Mouse (Mus musculus) urinary bladder, postnatal 4 days (tissue): ENCODE results near the gene Slc45a3.

Source experiments
- DNase-seq, 2 experiments: peaks; one replicate each; pipeline ENCODE4 v3.0.0; 2021 to 2022; ENCODE audit warnings: low spot score in 2 of 2

Gene Slc45a3

DNA sequence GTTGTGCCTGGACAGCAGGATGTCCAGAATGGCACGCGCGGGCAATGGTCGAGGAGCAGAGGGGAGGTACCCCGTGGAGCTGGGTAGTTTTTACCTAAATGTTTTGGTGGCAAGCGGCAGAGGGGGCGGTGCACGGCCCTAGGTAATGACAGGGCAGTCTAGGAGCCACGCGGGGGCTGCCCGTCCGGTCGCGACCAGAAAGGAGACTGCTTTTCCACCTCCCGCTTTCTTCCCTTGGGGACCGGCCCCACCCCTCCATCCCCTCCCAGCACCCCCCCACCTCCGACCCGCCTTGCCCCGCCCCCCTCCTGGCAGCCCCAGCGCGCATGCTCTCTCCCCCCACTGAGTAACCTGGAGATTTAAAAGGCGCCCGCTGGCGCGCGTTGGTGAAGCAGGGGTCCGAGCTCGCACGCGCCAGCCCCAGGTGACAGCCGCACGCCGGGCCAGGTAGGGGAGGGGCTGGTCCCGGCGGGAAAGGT lies at the start of gene Slc45a3:
Gene Slc45a3, plus strand, starts transcription at position 362 of the 479 bp plus-strand sequence.
- no peak for DNase-seq

DNA sequence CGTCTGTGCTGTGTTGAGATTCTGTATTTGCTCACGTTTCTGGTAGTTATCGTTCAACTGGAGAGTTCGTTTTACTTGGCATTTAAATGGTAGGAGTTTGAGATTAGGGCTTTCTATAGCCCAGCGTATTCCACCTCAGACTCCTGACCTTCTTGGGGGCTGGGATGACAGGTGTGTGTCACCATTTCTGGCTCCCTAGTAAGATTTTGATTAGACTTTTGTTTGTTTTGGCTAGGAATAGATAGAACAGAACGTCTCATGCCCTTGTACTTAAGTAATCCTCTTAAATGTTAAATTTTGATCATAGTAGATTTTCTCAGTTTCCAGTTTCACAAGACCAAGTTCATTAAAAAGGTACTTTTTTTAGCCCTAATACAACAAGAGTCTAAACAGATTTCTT lies 45.1 kb upstream of the Slc45a3 start:
- DNase-seq: no peak

GRCm38 (mm10) chr1:131919052-131919451 lies 43.7 kb upstream of the Slc45a3 start:
- no peak for DNase-seq

DNA sequence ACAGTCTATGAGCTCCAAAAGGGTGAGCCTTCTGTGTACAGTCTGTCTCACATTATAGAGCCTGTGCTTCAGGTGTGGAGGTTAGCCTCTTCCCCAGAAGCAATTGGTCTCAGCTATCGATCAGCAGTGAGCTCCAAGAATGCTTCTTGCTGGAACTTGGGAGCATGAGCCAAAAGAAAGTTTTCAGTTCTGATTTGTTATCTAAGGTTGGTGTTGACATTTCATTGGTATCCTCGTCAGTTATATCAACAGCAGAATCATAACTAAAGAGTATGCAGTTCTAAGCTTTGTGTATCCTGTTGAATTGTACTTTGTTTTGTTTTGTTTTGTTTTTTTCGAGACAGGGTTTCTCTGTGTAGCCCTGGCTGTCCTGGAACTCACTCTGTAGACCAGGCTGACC lies 40.7 kb upstream of the Slc45a3 start:
- no peak for DNase-seq

DNA sequence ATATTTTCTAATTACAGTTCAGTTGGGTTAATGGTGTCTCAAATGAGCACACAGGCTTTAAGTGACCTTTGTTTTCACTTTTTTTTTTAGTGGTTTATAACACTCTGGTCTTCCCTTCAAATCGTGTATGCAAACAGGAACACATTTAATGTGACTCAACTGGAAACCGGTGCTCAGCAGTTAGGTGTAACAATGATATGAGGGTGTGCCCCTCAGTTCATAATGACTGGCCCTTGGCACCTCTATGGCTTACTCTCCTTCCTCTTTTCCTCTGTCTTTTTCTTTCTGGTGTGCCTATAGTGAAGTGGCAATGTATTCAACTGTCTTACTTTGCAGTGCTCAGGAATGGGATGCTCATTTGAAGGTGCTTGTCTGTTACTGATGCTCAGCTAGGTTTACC lies 29.3 kb upstream of the Slc45a3 start:
- DNase-seq: no peak

GRCm38 (mm10) chr1:131937659-131938305 lies 25.0 kb upstream of the Slc45a3 start:
- peak in 1 of 2 experiments; percentile 40 for DNase-seq

DNA sequence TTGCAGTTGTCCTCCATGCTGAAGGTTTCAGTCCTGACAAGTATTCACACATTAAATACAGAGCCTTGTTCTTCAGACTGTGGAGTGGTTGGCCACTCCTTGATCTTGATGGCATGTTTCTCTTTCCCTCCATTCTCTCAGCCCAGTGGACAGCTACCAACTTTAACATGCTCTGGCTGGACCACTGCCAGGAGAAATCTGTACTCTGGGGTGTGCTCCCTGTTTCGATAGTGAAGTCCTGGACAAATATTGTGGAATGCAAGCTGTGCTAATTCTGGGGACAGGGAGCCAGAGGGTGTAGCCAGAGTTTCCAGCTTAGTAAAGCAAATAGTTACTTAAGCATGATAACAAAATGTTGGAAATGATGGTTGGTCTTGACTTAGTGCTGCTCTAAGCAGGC lies 24.0 kb upstream of the Slc45a3 start:
- DNase-seq: peak in 1 of 2 experiments; percentile 48

GRCm38 (mm10) chr1:131940711-131941244 lies 22.0 kb upstream of the Slc45a3 start:
- DNase-seq: no peak

- no peak for DNase-seq
Observed at GRCm38 (mm10) chr1:131941501-131941900, 21.3 kb upstream of the Slc45a3 start.

DNA sequence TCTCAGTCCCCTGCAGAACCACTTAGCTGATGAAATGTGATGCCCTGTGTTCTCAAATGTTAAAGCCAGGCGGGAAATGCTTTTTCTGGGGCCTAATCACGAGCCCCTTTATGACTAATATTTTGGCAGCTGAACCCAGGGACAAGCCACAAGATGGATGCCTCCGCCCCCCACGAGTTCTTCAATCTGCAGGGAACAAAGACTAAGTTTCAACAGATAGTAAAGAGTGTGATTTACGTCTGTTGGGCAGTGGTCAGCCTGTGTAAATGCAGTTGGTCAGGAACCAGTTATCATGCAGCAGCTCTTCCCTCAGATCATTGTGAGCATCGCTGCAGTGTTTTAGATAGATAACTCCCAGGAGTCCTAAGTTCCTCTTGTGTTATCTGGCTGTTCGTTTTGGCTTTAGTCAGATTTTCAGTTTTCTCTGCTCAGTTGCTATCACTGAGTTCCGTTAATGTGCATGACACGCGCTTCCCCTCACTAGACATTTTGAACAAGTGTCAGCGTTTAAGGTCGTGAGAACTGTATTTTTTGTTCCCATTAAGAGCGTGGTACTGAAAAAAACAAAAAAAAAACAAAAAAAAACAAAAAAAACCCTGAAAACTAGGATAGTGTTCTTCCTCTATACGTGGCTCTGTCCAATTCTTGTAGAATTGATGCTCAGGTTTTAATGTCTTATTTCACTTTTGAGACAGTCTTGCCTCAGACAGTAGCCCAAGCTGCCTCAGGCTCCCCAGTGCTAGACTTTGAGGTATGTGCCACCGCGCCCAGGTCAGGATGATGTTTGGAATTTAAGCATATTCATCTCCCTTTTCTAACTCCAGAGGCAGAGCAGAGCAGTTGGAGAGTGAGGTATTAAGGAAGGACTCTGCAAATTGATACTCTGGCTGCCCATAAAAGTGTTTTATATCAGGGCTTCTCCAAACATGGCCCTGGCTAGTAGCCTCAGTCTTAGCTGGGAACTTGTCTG lies 19.9 kb upstream of the Slc45a3 start:
- DNase-seq: no peak

GRCm38 (mm10) chr1:131945674-131946440 lies 16.9 kb upstream of the Slc45a3 start:
- no peak for DNase-seq

GRCm38 (mm10) chr1:131946462-131947215 lies 16.1 kb upstream of the Slc45a3 start:
- DNase-seq: no peak

GRCm38 (mm10) chr1:131947997-131948525 lies 14.7 kb upstream of the Slc45a3 start:
- DNase-seq: no peak

- DNase-seq: no peak
Observed at GRCm38 (mm10) chr1:131954242-131954865, 8.4 kb upstream of the Slc45a3 start.

DNA sequence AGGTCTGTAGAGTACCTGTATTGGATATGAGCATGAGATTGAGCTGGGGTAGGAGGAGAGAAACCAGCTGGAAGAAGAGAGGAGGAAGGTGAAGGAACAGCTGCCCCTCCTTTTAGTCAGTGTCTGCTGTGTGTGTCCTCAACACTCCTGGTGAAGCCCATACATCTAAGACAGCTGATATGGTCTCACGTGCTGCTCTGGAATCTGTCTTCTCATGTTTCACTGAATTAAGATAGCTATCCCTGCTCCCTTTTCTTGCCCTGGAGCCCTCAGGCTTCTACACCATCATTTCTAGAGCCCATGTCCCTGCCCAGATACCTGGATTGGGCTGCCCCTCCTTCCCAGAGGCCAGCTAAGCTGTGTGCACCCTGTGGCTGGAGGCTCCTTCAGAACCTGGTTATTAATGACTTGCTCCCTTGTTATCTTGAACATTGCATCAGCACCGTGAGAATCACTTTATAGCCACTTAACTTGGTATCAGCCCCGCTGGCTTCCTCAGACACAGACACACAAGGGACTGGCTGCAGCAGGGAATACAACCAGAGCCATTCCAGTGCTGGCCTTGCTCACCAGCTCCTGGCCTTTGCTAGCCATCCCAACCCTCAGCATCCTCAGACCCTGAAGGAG lies 7.5 kb upstream of the Slc45a3 start:
- DNase-seq: no peak

- DNase-seq: no peak
Observed at GRCm38 (mm10) chr1:131957416-131957815, 5.4 kb upstream of the Slc45a3 start.

- DNase-seq: no peak
Observed at GRCm38 (mm10) chr1:131961004-131961403, 1.8 kb upstream of the Slc45a3 start.

- no peak for DNase-seq
Observed at GRCm38 (mm10) chr1:131963085-131963951, 551 bp downstream of the Slc45a3 start.

GRCm38 (mm10) chr1:131964100-131964499 lies 1.3 kb downstream of the Slc45a3 start:
- no peak for DNase-seq
